Mouse (Mus musculus): ENCODE measurements around the gene Tdrkh. TPM values are rescaled to one million over a fixed set of nuclear protein-coding genes. Genes with fewer than 3 reads are reported as not detected.

Gene Tdrkh
- total and polyA plus RNA-seq, 3 experiments: 0.22 TPM; not detected in 2

DNA sequence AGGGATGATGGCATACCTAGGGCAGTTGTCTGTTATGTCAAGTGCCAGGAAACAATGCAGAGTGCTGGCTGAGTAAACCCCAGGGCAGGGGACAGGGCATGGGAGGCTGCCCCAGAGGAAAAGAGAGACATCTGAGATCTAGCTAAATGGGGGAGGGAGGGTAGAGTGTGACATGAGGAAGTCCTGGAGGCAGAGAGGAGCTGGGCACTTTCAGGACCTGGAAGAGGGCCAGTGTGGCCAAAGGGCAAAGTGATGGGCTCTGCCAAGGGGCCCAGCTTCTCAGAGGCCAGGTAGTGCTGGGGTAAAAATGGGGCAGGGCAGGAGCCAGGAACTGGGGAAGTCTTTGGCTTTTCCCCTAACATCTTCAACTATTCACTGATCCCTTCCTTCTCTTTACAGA lies 38.4 kb upstream of the Tdrkh start:
- TF ChIP-seq TAL1 (conservative IDR thresholded peaks at IDR 0.05; ENCODE audit: low read depth, low read length): no peak
- no peak for TF ChIP-seq CTCF (IDR thresholded peaks at IDR 0.05; ENCODE audit: low read depth, low read length)
- no peak for TF ChIP-seq GATA2 (IDR thresholded peaks at IDR 0.05; ENCODE audit: borderline replicate concordance, low read depth, low read length)
- TF ChIP-seq POLR2AphosphoS5 (IDR thresholded peaks at IDR 0.05; ENCODE audit: insufficient replicate concordance, low read depth, low read length): no peak
- no peak for TF ChIP-seq GATA1 (IDR thresholded peaks at IDR 0.05; ENCODE audit: borderline replicate concordance, low read length)
- Histone ChIP-seq H3K27me3 (ENCODE audit: insufficient read depth, low read length) (peaks cover 42% of the 10 kb centered on the region), H3K36me3 (replicated peaks) (no peaks in the 10 kb centered on the region), H3K4me3 (ENCODE audit: low read depth, low read length) (no peak overlapping the region), H3K9me3 (replicated peaks) (no peaks in the 10 kb centered on the region), H3K4me1 (ENCODE audit: insufficient read depth, low read depth, low read length) (peaks cover 3% of the 10 kb centered on the region; the same call in 1 of the 2 replicates)
- DNase-seq (ENCODE audit: low spot score) (no peak), ATAC-seq (ENCODE audit: extremely low read depth, insufficient number of reproducible peaks, low FRiP score, poor library complexity, severe bottlenecking) (no peak)

DNA sequence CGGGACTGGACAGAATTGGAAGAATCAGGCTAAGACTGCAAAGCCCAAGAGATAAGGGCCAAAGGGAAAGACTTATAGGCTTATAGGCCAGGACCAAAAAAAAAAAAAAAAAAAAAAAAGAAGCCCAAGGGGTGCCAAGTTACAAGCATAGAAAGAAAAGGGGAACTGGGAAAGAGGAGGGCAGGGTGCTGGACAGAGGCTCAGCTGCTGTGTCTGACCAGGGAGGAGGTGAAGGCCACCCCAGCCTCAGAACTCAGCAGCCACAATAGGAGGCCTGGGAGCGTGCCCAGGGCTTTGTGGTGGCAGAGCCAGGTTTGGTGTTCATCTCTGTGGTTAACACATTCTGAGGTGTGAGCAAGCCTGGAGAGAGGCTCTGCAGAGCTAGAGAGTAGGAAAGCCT lies 37.9 kb upstream of the Tdrkh start:
- Histone ChIP-seq H3K27me3 (ENCODE audit: insufficient read depth, low read length) (peaks cover 39% of the 10 kb centered on the region), H3K4me3 (ENCODE audit: low read depth, low read length) (no peak overlapping the region), H3K9me3 (replicated peaks) (no peaks in the 10 kb centered on the region), H3K36me3 (replicated peaks) (no peaks in the 10 kb centered on the region), H3K4me1 (ENCODE audit: insufficient read depth, low read depth, low read length) (peaks cover 3% of the 10 kb centered on the region; the same call in 1 of the 2 replicates)
- ATAC-seq (ENCODE audit: extremely low read depth, insufficient number of reproducible peaks, low FRiP score, poor library complexity, severe bottlenecking) (no peak), DNase-seq (ENCODE audit: low spot score) (no peak)
- TF ChIP-seq GATA2 (IDR thresholded peaks at IDR 0.05; ENCODE audit: borderline replicate concordance, low read depth, low read length): no peak
- TF ChIP-seq POLR2AphosphoS5 (IDR thresholded peaks at IDR 0.05; ENCODE audit: insufficient replicate concordance, low read depth, low read length): no peak

DNA sequence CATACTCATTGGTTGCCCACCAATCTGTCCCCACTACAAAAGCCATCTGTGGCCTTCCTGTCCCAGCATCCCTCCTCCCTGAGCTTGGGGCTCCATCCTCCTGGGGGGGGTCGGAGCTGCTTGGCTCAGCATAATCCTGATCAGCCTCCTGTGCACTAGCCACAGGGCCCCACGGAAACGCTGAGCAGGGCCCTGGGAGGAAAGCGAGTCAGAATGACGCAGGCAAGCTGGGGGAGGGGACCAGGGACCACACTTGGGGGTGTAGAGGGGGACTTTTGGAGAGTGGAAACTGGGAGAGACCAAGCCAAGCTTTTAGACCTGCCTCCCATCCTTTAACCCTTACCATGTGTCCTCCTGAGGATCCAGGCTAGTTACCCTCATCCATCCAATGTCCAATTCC lies 37.2 kb upstream of the Tdrkh start:
- no peak for TF ChIP-seq POLR2AphosphoS5 (IDR thresholded peaks at IDR 0.05; ENCODE audit: insufficient replicate concordance, low read depth, low read length)
- no peak for TF ChIP-seq TAL1 (conservative IDR thresholded peaks at IDR 0.05; ENCODE audit: low read depth, low read length)
- no peak for TF ChIP-seq CTCF (IDR thresholded peaks at IDR 0.05; ENCODE audit: low read depth, low read length)
- no peak for TF ChIP-seq GATA1 (IDR thresholded peaks at IDR 0.05; ENCODE audit: borderline replicate concordance, low read length)
- no peak for TF ChIP-seq GATA2 (IDR thresholded peaks at IDR 0.05; ENCODE audit: borderline replicate concordance, low read depth, low read length)
- ATAC-seq (ENCODE audit: extremely low read depth, insufficient number of reproducible peaks, low FRiP score, poor library complexity, severe bottlenecking) (no peak), DNase-seq (ENCODE audit: low spot score) (no peak)
- Histone ChIP-seq H3K36me3 (replicated peaks) (no peaks in the 10 kb centered on the region), H3K9me3 (replicated peaks) (no peaks in the 10 kb centered on the region), H3K4me1 (ENCODE audit: insufficient read depth, low read depth, low read length) (peaks cover 3% of the 10 kb centered on the region; the same call in 1 of the 2 replicates), H3K4me3 (ENCODE audit: low read depth, low read length) (no peak overlapping the region), H3K27me3 (ENCODE audit: insufficient read depth, low read length) (peaks cover 38% of the 10 kb centered on the region)

DNA sequence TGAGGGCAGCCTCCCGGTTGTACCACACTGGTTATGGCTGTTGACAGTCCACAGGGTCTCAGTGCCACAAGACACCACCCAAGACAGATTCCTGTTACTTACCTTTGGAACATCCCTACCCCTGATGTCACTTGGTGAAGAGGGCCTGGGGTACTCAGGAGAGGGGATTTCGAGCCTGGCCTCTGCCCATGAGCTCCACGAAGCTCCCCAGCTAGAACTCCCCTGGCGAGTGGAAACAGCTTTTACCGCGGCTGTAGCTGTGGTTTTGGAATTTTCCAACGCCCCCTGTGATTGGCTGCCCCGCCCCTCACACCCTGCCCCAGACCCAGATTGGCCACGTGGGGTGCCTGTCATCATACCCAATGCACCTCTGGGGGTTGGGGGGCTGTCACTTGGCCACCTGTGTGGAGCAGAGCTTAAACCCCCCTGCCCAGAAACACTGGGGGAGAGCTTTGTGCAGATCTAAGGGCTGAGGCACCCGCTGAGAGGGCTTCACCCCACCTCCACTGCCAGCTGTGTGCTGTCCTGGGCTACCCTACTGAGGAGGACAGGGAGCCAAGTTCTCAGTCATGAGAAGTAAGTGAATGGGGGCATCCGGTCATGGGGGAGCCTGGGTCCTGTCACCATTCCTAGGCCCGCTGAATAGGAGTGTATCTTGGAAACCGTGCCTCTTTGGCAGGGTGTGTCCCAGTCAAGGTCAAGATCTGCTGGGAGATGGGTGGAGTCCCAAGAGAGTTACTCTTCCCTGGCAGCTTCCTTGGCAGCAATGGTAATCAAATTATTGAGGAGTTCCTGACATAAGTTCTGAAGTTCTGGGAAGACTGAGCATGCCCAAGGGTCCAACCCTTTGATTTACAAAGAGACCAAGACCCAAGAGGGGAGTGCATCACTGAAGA lies 35.8 kb upstream of the Tdrkh start:
- Histone ChIP-seq H3K4me3 (ENCODE audit: low read depth, low read length) (no peak overlapping the region), H3K36me3 (replicated peaks) (no peaks in the 10 kb centered on the region), H3K4me1 (ENCODE audit: insufficient read depth, low read depth, low read length) (peaks cover 3% of the 10 kb centered on the region; the same call in 1 of the 2 replicates), H3K27me3 (ENCODE audit: insufficient read depth, low read length) (peaks cover 39% of the 10 kb centered on the region; the same call in 1 of the 2 replicates), H3K9me3 (replicated peaks) (no peaks in the 10 kb centered on the region)
- DNase-seq (ENCODE audit: low spot score) (no peak), ATAC-seq (ENCODE audit: extremely low read depth, insufficient number of reproducible peaks, low FRiP score, poor library complexity, severe bottlenecking) (no peak)
- TF ChIP-seq GATA2 (IDR thresholded peaks at IDR 0.05; ENCODE audit: borderline replicate concordance, low read depth, low read length) (no peak), GATA1 (IDR thresholded peaks at IDR 0.05; ENCODE audit: borderline replicate concordance, low read length) (no peak), CTCF (IDR thresholded peaks at IDR 0.05; ENCODE audit: low read depth, low read length) (no peak), TAL1 (conservative IDR thresholded peaks at IDR 0.05; ENCODE audit: low read depth, low read length) (no peak), POLR2AphosphoS5 (IDR thresholded peaks at IDR 0.05; ENCODE audit: insufficient replicate concordance, low read depth, low read length) (no peak)

DNA sequence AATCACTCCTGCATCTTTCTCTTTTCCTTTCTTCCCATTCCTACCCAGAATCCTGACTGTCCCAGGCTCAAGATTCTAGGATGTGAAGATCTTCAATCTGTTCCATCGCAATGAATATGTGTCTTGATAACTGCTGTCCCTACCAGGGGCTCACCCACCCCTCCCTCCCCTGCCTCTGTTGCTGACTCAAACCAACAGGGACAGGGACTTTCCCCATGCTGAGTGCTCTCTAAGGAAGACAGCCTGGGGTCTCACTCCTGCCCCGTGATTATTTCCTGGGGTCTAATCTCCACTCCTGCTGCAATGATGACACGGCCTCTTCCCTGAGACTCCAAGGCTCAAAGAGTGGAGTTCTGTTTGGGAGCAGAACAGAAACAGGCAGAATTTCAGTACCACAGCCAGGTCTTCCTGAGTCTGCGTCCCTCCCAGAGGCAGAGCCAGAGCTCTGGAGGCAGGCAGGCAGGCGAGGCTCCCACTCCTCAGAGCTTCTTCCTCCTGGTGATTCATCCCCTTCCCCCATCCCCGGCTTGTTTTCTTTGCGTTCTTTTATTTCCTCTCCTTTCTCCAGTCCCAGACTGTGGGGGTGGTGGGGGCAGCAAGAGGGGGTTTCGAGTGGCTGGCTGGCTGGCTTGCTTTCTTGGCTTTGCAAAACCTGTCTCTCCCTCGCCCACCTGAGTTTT lies 33.1 kb upstream of the Tdrkh start:
- H3K36me3 ChIP-seq (replicated peaks): no peaks in the 10 kb centered on the region
- DNase-seq (ENCODE audit: low spot score): no peak
- no peak for ATAC-seq (ENCODE audit: extremely low read depth, insufficient number of reproducible peaks, low FRiP score, poor library complexity, severe bottlenecking)
- H3K9me3 ChIP-seq (replicated peaks): no peaks in the 10 kb centered on the region
- H3K27me3 ChIP-seq (ENCODE audit: insufficient read depth, low read length): peaks cover 26% of the 10 kb centered on the region
- no peaks in the 10 kb centered on the region for H3K4me1 ChIP-seq (ENCODE audit: insufficient read depth, low read depth, low read length)
- no peak for TF ChIP-seq POLR2AphosphoS5 (IDR thresholded peaks at IDR 0.05; ENCODE audit: insufficient replicate concordance, low read depth, low read length)
- TF ChIP-seq GATA2 (IDR thresholded peaks at IDR 0.05; ENCODE audit: borderline replicate concordance, low read depth, low read length): no peak
- TF ChIP-seq CTCF (IDR thresholded peaks at IDR 0.05; ENCODE audit: low read depth, low read length): no peak
- no peak for TF ChIP-seq TAL1 (conservative IDR thresholded peaks at IDR 0.05; ENCODE audit: low read depth, low read length)
- TF ChIP-seq GATA1 (IDR thresholded peaks at IDR 0.05; ENCODE audit: borderline replicate concordance, low read length): no peak
- H3K4me3 ChIP-seq (ENCODE audit: low read depth, low read length): no peak overlapping the region

DNA sequence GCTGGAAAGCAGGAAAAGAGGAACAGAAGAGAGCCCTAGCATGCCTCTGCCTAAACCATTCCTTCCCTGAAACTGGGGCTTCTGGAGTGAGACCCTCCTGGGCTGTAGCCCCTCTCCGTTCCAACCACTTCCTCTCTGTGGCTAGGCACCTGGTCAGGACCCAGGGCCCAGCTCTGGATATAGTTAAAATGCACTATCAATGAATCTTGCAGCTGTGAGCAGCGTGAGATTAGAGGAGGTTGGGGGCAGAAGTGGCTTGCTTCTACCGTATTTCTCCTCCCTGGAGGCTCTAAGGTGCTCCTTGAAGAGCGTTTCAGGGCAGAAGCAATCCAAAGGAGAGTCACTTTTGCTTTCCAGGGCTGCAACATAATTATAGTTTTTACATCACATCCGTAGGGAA lies 30.8 kb upstream of the Tdrkh start:
- peaks cover 25% of the 10 kb centered on the region for H3K27me3 ChIP-seq (ENCODE audit: insufficient read depth, low read length)
- no peaks in the 10 kb centered on the region for H3K9me3 ChIP-seq (replicated peaks)
- DNase-seq (ENCODE audit: low spot score): no peak
- TF ChIP-seq CTCF (IDR thresholded peaks at IDR 0.05; ENCODE audit: low read depth, low read length) (no peak), TAL1 (conservative IDR thresholded peaks at IDR 0.05; ENCODE audit: low read depth, low read length) (no peak), POLR2AphosphoS5 (IDR thresholded peaks at IDR 0.05; ENCODE audit: insufficient replicate concordance, low read depth, low read length) (no peak), GATA2 (IDR thresholded peaks at IDR 0.05; ENCODE audit: borderline replicate concordance, low read depth, low read length) (no peak), GATA1 (IDR thresholded peaks at IDR 0.05; ENCODE audit: borderline replicate concordance, low read length) (no peak)
- no peaks in the 10 kb centered on the region for H3K36me3 ChIP-seq (replicated peaks)
- no peak for ATAC-seq (ENCODE audit: extremely low read depth, insufficient number of reproducible peaks, low FRiP score, poor library complexity, severe bottlenecking)
- no peak overlapping the region for H3K4me3 ChIP-seq (ENCODE audit: low read depth, low read length)
- H3K4me1 ChIP-seq (ENCODE audit: insufficient read depth, low read depth, low read length): no peaks in the 10 kb centered on the region
